ENCODE assay signal across 9 mouse cellular contexts in genomic region chr9:48675151-48675790, GRCm38 (mm10).
A peak's percentile ranks its signal among the peaks of the same experiment; 100 is the strongest.
DNase-seq lines count a peak whose midpoint lies in the region; ATAC-seq lines count a peak whose summit lies in the region.
"Had no signal": no experiment of that assay in that cellular context is flagged by ENCODE, and none has a peak within 500 bp of the region (broad histone marks: within the 10 kb centered on the region; RNA-seq: fewer than 3 reads in every experiment).

No protein-coding gene starts in this region.

- no peaks in the 10 kb centered on the region for H3K36me3 ChIP-seq in embryonic facial prominence, embryonic 14.5 days (ENCODE audit: control insufficient read depth, insufficient read depth, low read length)
- H3K36me3 ChIP-seq: limb, embryonic 15.5 days had no signal

- no peak overlapping the region for H3K4me3 ChIP-seq in embryonic facial prominence, embryonic 14.5 days (ENCODE audit: low read depth, low read length)
- H3K4me3 ChIP-seq: limb, embryonic 15.5 days had no signal

- H3K4me2 ChIP-seq in embryonic facial prominence, embryonic 14.5 days (ENCODE audit: low read depth, low read length): no peak overlapping the region
- H3K4me2 ChIP-seq: limb, embryonic 15.5 days had no signal

- peak; percentile 60 to 64 for DNase-seq in layer of hippocampus, adult 8-10 months (ENCODE audit: low spot score in 2 of 2)
- no peak for DNase-seq in layer of hippocampus, postnatal 25 days (ENCODE audit: extremely low spot score in 1 of 2, low spot score in 1 of 2)
- peak; percentile 63 for DNase-seq in embryonic facial prominence, embryonic 14.5 days (ENCODE audit: low spot score)
- DNase-seq in kidney, adult 18-20 months: peak; percentile 55
- peak; percentile 40 for DNase-seq in lung, postnatal 14 days
- DNase-seq in thymus, adult 18-20 months: no peak
- no peak for DNase-seq in thymus, postnatal 10 days (ENCODE audit: low spot score in 2 of 2)
- DNase-seq in right cerebral cortex, postnatal 25 days: no peak

- 18% methylated on average over 11 of the region's 11 CpGs for WGBS in embryonic facial prominence, embryonic 14.5 days

- H3K9me3 ChIP-seq in embryonic facial prominence, embryonic 14.5 days (ENCODE audit: control insufficient read depth, low read length): no peaks in the 10 kb centered on the region
- H3K9me3 ChIP-seq: limb, embryonic 15.5 days had no signal

- H3K27me3 ChIP-seq in embryonic facial prominence, embryonic 14.5 days (replicated peaks; ENCODE audit: control insufficient read depth, insufficient read depth, low read length): no peaks in the 10 kb centered on the region

- no peak overlapping the region for H3K9ac ChIP-seq in embryonic facial prominence, embryonic 14.5 days (ENCODE audit: low read depth, low read length)
- H3K9ac ChIP-seq: limb, embryonic 15.5 days had no signal

- ATAC-seq in embryonic facial prominence, embryonic 14.5 days (ENCODE audit: low read depth): peak; percentile 66; the same call in 1 of the 2 replicates

- H3K4me1 ChIP-seq in embryonic facial prominence, embryonic 14.5 days (ENCODE audit: control insufficient read depth, insufficient read depth, low read length): peaks cover 27% of the 10 kb centered on the region

- H3K27ac ChIP-seq in embryonic facial prominence, embryonic 14.5 days (replicated peaks; ENCODE audit: low read depth, low read length): no peak overlapping the region
- H3K27ac ChIP-seq: limb, embryonic 15.5 days had no signal

Comparison
In these comparisons a context has a peak if more than half of its experiments do, and no peak if none do; other contexts are left out.
1. DNase-seq: peak in layer of hippocampus, adult 8-10 months (2 of 2), embryonic facial prominence, embryonic 14.5 days (single experiment), kidney, adult 18-20 months (single experiment) and lung, postnatal 14 days (single experiment); none in layer of hippocampus, postnatal 25 days (0 of 2), thymus, adult 18-20 months (0 of 2), thymus, postnatal 10 days (0 of 2) and right cerebral cortex, postnatal 25 days (single experiment).